Mouse (Mus musculus): Measurements from ENCODE around the gene Rbpjl. TPM values are rescaled to one million over a fixed set of nuclear protein-coding genes. Genes with fewer than 3 reads are reported as not detected.

Rbpjl gene
- polyA plus RNA-seq, 1 experiment, result 0.01 TPM

- no peak for DNase-seq (ENCODE audit: low spot score)
Observed at GRCm38 (mm10) chr2:164393126-164393525, 9.8 kb upstream of the Rbpjl start.

GRCm38 (mm10) chr2:164396076-164396475 lies 6.9 kb upstream of the Rbpjl start:
- no peak for DNase-seq (ENCODE audit: low spot score)

- no peak for DNase-seq (ENCODE audit: low spot score)
Observed at GRCm38 (mm10) chr2:164396911-164397310, 6.0 kb upstream of the Rbpjl start.

- no peak for DNase-seq (ENCODE audit: low spot score)
Observed at GRCm38 (mm10) chr2:164403396-164404081, 598 bp downstream of the Rbpjl start.

GRCm38 (mm10) chr2:164404082-164404990 lies 1.4 kb downstream of the Rbpjl start:
- no peak for DNase-seq (ENCODE audit: low spot score)

- DNase-seq (ENCODE audit: low spot score), result no peak
Observed at GRCm38 (mm10) chr2:164405060-164405459, 2.1 kb downstream of the Rbpjl start, which contains the start of gene Matn4. TSS of gene Matn4 (minus strand) at chr2:164405160.

GRCm38 (mm10) chr2:164405519-164405918 lies 2.6 kb downstream of the Rbpjl start:
- DNase-seq (ENCODE audit: low spot score), result no peak

- no peak for DNase-seq (ENCODE audit: low spot score)
Observed at GRCm38 (mm10) chr2:164407708-164408107, 4.8 kb downstream of the Rbpjl start.

GRCm38 (mm10) chr2:164414167-164414566 lies 11.2 kb downstream of the Rbpjl start:
- DNase-seq (ENCODE audit: low spot score), result no peak

- DNase-seq (ENCODE audit: low spot score), result no peak
Observed at GRCm38 (mm10) chr2:164414581-164414980, 11.6 kb downstream of the Rbpjl start.

GRCm38 (mm10) chr2:164417198-164417597 lies 14.3 kb downstream of the Rbpjl start:
- DNase-seq (ENCODE audit: low spot score), result no peak

- no peak for DNase-seq (ENCODE audit: low spot score)
Observed at GRCm38 (mm10) chr2:164418308-164418875, 15.5 kb downstream of the Rbpjl start.

- no peak for DNase-seq (ENCODE audit: low spot score)
Observed at GRCm38 (mm10) chr2:164419489-164419888, 16.5 kb downstream of the Rbpjl start.

GRCm38 (mm10) chr2:164421306-164421705 lies 18.4 kb downstream of the Rbpjl start:
- no peak for DNase-seq (ENCODE audit: low spot score)

GRCm38 (mm10) chr2:164421979-164422378 lies 19.0 kb downstream of the Rbpjl start:
- DNase-seq (ENCODE audit: low spot score), result no peak

- DNase-seq (ENCODE audit: low spot score), result no peak
Observed at GRCm38 (mm10) chr2:164422675-164423393, 19.9 kb downstream of the Rbpjl start.

- no peak for DNase-seq (ENCODE audit: low spot score)
Observed at GRCm38 (mm10) chr2:164423464-164423863, 20.5 kb downstream of the Rbpjl start.

- no peak for DNase-seq (ENCODE audit: low spot score)
Observed at GRCm38 (mm10) chr2:164424406-164424805, 21.5 kb downstream of the Rbpjl start.

GRCm38 (mm10) chr2:164425401-164425800 lies 22.5 kb downstream of the Rbpjl start:
- no peak for DNase-seq (ENCODE audit: low spot score)

- DNase-seq (ENCODE audit: low spot score), result no peak
Observed at GRCm38 (mm10) chr2:164426121-164426520, 23.2 kb downstream of the Rbpjl start.

GRCm38 (mm10) chr2:164426952-164427351 lies 24.0 kb downstream of the Rbpjl start:
- no peak for DNase-seq (ENCODE audit: low spot score)

- DNase-seq (ENCODE audit: low spot score), result no peak
Observed at GRCm38 (mm10) chr2:164428451-164428850, 25.5 kb downstream of the Rbpjl start.
